Mouse (Mus musculus): Measurements from ENCODE around the gene Olfr1510.
"Not testable (repeated sequence)": the region's sequence is repeated elsewhere in the genome, so short reads cannot be mapped to it uniquely, and the experiment has no call there.

The Olfr1510 gene

GRCm38 (mm10) chr14:52414273-52414672 lies at the start of gene Olfr1510:
Gene Olfr1510 (minus strand): TSS chr14:52414373.
- no peak for DNase-seq (ENCODE audit: low read depth)

GRCm38 (mm10) chr14:52461928-52462327 lies 47.8 kb upstream of the Olfr1510 start:
- no peak for DNase-seq (ENCODE audit: low read depth)

DNA sequence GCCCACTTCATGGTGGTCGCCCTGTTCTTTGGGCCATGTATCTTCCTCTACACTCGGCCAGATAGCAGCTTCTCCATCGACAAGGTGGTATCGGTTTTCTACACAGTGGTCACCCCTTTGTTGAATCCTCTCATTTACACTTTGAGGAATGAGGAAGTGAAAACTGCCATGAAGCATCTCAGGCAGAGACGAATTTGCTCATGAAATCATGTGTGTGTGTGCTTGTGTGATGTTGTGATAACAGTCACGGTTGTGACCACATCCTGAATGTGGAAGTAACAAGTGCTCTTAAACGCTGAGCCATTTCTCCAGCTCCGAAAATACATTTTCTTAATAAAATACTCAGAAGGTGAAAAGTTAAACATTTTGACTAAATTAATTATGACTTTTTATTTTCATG lies 37.0 kb upstream of the Olfr1510 start:
- DNase-seq (ENCODE audit: low read depth), result no peak

DNA sequence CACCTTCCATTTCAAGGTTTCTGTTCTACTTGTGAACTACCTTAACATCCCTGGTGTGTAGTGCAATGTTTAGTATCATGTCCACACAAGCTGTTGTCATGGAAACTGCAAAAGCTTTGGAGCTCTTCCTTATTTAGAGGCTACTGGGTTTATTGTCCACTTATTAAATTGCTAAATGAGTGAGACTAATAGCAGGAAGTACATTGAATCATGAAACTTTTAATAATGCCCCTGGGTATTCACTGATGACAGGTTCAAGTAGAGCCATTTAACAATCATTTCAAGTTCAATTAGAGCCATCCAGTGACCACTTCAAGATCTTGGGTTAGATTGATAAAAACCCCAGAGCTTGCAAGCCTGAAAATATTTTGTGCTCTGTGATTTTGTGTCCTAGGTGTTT lies 28.5 kb upstream of the Olfr1510 start, which contains the start of gene Olfr1509:
Gene Olfr1509, plus strand, starts transcription at position 301 of the 400 bp plus-strand sequence.
- DNase-seq (ENCODE audit: low read depth), result no peak

- no peak for DNase-seq (ENCODE audit: low read depth)
Observed at GRCm38 (mm10) chr14:52427686-52428085, 13.5 kb upstream of the Olfr1510 start.

DNA sequence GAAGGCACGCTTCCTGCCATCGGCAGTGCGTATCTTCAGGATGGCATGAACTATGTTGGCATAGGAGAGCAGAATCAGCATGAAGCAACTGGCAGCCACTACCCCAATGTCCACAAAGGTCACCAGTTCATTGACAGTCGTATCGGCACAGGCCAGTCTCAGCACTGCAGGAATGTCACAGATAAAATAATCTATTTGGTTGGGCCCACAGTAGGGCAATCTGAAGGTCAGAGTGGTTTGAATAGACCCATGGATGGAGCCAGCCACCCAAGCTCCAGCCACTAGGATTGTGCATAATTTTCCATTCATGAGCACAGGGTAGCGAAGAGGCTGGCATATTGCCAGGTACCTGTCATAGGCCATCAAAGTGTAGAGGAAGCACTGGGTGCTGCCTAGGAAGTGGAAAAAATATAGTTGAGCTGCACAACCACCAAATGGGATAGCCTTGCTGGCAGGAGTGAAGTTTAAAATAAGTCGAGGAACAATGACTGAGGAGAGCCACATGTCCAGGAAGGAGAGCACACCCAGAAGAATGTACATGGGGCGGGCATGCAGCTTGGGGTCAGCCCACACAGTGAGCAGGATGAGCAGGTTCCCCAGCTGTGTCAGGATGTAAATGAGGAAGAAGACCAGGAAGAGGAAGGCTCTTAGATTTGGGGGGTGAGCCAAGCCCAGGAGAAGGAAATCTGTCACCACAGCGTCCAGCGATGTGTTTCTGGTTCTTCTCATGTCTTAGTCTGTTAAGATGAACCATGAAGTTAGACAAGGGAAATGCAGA lies 3.8 kb downstream of the Olfr1510 start:
- DNase-seq (ENCODE audit: low read depth), result not testable (repeated sequence)

GRCm38 (mm10) chr14:52397279-52397678 lies 16.9 kb downstream of the Olfr1510 start, which contains the start of gene Olfr1511:
Gene Olfr1511 (minus strand): TSS chr14:52397379.
- DNase-seq (ENCODE audit: low read depth), result no peak

GRCm38 (mm10) chr14:52390084-52390848 lies 23.9 kb downstream of the Olfr1510 start:
- not testable (repeated sequence) for DNase-seq (ENCODE audit: low read depth)

- no peak for DNase-seq (ENCODE audit: low read depth)
Observed at GRCm38 (mm10) chr14:52379068-52379467, 35.1 kb downstream of the Olfr1510 start, which contains the start of gene Olfr1512. Gene Olfr1512 (minus strand): TSS chr14:52379168.

GRCm38 (mm10) chr14:52368741-52369140 lies 45.4 kb downstream of the Olfr1510 start:
- no peak for DNase-seq (ENCODE audit: low read depth)

Measured in fibroblast of lung, adult 2 months (primary cell).